Mouse (Mus musculus): ENCODE data around the gene Csf2rb2. TPM values are rescaled to one million over a fixed set of nuclear protein-coding genes. Genes with fewer than 3 reads are reported as not detected.
"Not testable (repeated sequence)": the region's sequence is repeated elsewhere in the genome, so short reads cannot be mapped to it uniquely, and the experiment has no call there.

Csf2rb2 gene
- total RNA-seq, 2 experiments from 2014 or later: 0.64 to 0.72 TPM

- intact Hi-C loops (cut with DNase I): loop anchor here (2.0 kb wide), 1 partner anchor 64 kb away; no protein-coding TSS in a partner anchor
Observed at GRCm38 (mm10) chr15:78320825-78321496, 15.4 kb upstream of the Csf2rb2 start.

DNA sequence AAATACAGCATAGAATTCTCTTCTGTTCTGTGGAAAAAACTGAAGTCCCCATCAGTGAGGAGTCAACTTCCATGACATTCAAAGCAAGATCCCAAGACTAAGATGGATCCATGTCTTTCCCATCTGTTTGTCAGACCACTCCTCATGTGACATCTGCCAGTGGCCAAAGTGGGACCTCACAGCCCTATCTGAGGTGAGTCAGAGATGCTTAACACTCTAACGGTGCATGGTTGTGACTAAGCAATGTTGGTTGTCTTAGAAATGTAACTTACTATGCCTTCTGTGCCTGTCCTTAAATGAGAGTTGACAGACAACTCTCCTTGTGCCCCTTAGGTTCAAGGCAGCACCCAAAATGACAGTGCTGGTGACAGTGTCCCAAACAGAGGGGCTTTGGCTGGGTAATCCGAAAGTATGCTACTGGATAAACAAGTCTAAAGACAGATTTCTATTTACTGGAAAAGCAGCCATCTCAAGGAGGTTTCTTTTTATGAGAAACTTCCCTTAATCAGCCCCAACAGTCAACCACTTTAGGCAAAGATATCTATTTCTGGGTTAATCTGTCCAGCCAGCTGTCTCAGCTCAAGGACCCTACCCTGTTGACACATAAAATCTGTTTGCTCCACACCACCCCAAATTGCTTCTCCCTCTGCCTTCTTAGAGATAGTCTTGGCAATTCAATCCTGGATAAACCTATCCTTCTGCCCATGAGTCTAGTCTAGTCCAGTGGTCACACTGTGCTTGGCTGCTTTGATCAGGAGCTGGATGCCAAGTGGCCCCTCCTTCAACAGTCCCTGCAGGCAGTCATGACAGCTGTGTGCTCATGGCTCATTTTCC lies 13.0 kb upstream of the Csf2rb2 start:
- DNase-seq (ENCODE audit: low spot score in 2 of 2); intact Hi-C loops (cut with DNase I): not testable (repeated sequence)

More at GRCm38 (mm10) chr15:78320825-78321496, 15.4 kb upstream of the Csf2rb2 start:
- DNase-seq (ENCODE audit: low spot score in 2 of 2): peak; percentile 69 to 77

DNA sequence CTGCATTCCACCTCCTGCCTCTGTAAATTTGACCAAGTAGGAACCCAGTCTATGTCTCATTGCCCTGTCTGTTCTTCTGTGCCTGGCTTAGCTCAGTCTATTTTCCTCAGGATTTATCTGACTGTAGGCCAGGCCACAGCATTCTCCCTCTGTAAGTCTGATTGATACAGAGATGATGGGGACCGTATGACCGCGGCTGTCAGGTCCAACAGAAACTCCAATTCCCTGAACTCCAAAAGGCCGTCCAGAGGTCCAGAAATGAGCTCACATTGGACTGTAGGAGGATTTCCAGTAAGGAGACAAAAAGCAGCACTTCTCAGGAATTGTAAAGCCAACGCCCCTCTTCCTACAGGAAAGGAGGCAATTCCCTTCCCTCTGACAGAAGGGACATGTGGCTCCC lies 8.1 kb upstream of the Csf2rb2 start:
- DNase-seq (ENCODE audit: low spot score in 2 of 2); intact Hi-C loops (cut with DNase I): not testable (repeated sequence)

DNA sequence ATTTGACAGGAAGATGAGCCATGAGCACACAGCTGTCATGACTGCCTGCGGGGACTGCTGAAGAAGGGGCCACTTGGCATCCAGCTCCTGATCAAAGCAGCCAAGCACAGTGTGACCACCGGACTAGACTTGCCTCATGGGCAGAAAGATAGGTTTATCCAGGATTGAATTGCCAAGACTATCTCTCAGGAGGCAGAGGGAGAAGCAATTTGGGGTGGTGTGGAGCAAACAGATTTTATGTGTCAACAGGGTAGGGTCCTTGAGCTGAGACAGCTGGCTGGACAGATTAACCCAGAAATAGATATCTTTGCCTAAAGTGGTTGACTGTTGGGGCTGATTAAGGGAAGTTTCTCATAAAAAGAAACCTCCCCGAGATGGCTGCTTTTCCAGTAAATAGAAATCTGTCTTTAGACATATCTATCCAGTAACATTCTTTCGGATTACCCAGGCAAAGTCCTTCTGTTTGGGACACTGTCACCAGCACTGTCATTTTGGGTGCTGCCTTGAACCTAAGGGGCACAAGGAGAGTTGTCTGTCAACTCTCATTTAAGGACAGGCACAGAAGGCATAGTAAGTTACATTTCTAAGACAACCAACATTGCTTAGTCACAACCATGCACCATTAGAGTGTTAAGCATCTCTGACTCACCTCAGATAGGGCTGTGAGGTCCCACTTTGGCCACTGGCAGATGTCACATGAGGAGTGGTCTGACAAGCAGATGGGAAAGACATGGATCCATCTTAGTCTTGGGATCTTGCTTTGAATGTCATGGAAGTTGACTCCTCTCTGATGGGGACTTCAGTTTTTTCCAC lies 7.1 kb upstream of the Csf2rb2 start:
- intact Hi-C loops (cut with DNase I); DNase-seq (ENCODE audit: low spot score in 2 of 2): not testable (repeated sequence)

- intact Hi-C loops (cut with DNase I): no loop called here
- DNase-seq (ENCODE audit: low spot score in 2 of 2): no peak
Observed at GRCm38 (mm10) chr15:78310971-78311370, 5.5 kb upstream of the Csf2rb2 start.

- no peak for DNase-seq (ENCODE audit: low spot score in 2 of 2)
- intact Hi-C loops (cut with DNase I): no loop called here
Observed at GRCm38 (mm10) chr15:78309865-78310264, 4.3 kb upstream of the Csf2rb2 start.

- no peak for DNase-seq (ENCODE audit: low spot score in 2 of 2)
- intact Hi-C loops (cut with DNase I): no loop called here
Observed at GRCm38 (mm10) chr15:78303665-78304233, 1.8 kb downstream of the Csf2rb2 start.

DNA sequence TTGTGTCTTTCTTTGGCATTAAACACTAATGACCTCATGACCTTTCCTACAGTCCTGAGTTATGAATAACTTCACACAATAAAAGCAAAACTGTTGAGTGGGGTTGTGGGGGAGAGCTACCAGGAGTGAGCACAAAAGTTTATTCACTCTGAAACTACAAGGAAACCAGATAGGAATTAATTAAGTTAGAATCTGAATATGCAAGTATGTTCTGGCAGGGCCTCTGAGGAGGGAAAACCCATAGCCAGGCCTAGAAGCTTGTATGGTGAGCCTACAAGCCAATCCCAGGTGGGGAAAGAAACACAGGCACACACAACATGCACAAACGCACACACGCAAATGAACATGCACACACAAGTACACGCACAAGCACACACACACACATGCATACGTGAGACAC lies 2.8 kb downstream of the Csf2rb2 start:
- intact Hi-C loops (cut with DNase I): no loop called here
- DNase-seq (ENCODE audit: low spot score in 2 of 2): no peak

DNA sequence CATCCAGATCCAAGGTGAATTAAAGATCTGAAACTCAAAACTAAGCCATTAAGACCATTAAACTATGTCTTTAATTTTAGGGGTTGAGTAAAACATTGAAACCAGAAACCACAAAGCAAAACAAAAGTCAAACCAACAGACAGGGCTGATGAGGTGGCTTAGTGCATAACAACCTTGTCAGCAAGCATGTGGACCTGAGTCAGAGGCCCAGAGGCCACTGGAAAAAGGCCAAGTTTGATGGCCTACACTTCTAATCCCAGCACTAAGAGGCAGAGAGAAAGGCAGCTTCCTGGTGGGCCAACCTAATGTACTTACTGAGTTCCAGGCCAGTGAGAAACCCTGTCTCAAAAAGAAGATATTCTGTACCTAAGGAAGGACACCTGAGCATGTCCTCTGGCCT lies 4.7 kb downstream of the Csf2rb2 start:
- no peak for DNase-seq (ENCODE audit: low spot score in 2 of 2)

DNA sequence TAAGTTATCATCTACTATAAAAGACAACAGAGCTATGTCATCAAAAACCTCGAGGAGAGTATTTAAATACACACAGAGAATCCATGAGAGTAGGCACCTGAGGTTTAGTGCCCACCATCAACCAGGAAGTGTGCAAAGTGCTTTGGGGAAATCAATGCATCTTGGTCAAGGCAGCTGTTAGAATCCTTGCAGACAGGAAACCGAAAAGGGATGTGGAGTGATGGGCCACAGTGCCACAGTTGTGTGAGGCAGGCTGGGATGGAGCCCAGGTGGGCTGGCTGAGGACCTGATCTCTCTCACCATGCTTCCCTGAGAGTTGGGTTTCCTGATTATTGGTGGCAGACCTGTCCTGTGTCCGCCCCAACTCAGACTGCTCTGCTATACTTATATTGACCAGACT lies 5.9 kb downstream of the Csf2rb2 start:
- no peak for DNase-seq (ENCODE audit: low spot score in 2 of 2)
- intact Hi-C loops (cut with DNase I): no loop called here

More for the DNA sequence above, 4.7 kb downstream of the Csf2rb2 start:
- intact Hi-C loops (cut with DNase I): no loop called here

GRCm38 (mm10) chr15:78298558-78298957 lies 7.0 kb downstream of the Csf2rb2 start:
- intact Hi-C loops (cut with DNase I): no loop called here
- no peak for DNase-seq (ENCODE audit: low spot score in 2 of 2)

- no peak for DNase-seq (ENCODE audit: low spot score in 2 of 2)
- intact Hi-C loops (cut with DNase I): no loop called here
Observed at GRCm38 (mm10) chr15:78293716-78294115, 11.8 kb downstream of the Csf2rb2 start.

- intact Hi-C loops (cut with DNase I); DNase-seq (ENCODE audit: low spot score in 2 of 2): not testable (repeated sequence)
Observed at GRCm38 (mm10) chr15:78293228-78293627, 12.3 kb downstream of the Csf2rb2 start.

DNA sequence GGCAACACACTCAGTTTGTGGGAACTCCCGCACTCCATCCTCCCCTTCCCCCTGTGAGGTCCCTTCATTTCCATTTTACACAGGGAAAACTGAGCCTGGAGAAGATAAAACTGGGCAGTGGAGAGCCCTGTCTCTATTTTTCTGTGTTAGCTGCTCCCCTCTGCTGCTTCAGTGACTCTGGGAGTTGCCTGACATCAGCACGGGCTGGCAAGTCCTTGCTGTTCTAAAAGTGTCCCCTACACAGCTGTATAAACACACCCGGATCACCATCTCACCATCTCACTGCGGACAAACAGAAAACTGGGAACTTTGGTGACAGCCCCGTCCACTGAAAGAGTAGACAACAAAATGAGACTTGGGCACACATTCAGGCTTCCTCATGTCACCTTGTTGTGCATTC lies 15.7 kb downstream of the Csf2rb2 start:
- intact Hi-C loops (cut with DNase I); DNase-seq (ENCODE audit: low spot score in 2 of 2): not testable (repeated sequence)

DNA sequence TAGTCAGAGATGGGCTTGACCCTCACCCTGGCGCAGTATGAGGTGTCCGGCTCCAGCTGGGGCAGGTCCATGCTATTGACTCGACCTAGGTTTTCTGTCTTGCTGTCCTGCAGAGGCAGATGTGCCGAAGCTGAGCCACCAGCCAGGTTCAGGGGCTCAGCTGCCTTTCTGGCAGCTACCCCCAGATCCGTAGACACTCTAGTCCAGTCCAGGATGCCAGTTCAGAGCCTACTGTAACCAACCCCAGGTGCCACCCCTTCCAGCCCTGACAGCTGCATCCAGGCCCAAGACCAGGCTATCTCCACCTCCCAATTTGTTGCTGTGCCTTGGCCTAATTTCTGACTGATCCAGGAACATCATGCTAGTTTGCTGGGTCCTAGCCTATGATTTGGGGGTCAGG lies 17.6 kb downstream of the Csf2rb2 start:
- no peak for DNase-seq (ENCODE audit: low spot score in 2 of 2)
- intact Hi-C loops (cut with DNase I): no loop called here

DNA sequence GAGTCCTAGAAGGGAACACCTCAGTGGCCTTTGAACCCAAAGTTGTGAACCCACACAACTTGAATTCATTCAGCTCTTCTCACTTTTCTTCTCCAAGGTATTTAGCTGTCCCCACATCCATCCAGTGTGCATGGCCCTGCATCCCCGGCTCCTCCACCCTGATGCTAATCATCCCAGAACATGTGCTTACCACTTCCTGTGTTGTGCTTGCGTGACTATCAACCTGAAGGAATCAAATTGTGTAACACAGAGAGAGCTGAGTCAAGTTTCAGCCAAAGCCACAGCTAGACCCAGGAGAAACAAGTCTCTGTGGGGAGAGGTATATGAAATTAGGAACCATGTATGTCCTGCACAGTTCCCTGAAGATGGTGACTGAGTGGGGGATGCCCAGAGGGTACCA lies 27.2 kb downstream of the Csf2rb2 start:
- intact Hi-C loops (cut with DNase I): no loop called here
- no peak for DNase-seq (ENCODE audit: low spot score in 2 of 2)

GRCm38 (mm10) chr15:78271208-78271607 lies 34.3 kb downstream of the Csf2rb2 start:
- DNase-seq (ENCODE audit: low spot score in 2 of 2): no peak
- intact Hi-C loops (cut with DNase I): no loop called here

GRCm38 (mm10) chr15:78267865-78268264 lies 37.7 kb downstream of the Csf2rb2 start:
- DNase-seq (ENCODE audit: low spot score in 2 of 2): peak in 1 of 2 experiments; percentile 38

DNA sequence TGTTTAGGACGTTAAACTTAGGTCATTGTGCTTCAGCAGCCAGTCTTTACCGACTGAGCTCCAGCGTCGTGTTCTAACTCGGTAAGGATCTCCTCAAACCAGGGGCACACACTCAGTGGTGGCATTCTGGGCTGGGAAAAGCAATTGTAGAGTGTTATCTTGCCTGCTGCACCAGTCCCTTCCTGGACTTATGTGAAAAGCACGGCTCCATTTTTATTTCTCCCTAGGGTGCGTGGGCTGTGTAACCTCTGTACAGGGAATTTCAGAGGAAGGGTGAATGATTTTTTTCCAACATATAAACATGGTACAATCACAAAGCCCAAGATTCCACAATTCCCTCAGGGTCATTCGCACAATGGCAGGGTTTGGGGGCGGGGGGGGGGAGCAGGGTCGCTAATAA lies 38.1 kb downstream of the Csf2rb2 start:
- no peak for DNase-seq (ENCODE audit: low spot score in 2 of 2)
- intact Hi-C loops (cut with DNase I): no loop called here

More at GRCm38 (mm10) chr15:78267865-78268264, 37.7 kb downstream of the Csf2rb2 start:
- intact Hi-C loops (cut with DNase I): no loop called here

All from left cerebral cortex, postnatal 14 days (tissue).